Mouse (Mus musculus): ENCODE results near the gene Arhgef25.

GRCm38 (mm10) chr10:127225732-127226131, 35.8 kb upstream of the Arhgef25 start:
- TF ChIP-seq CTCF (IDR thresholded peaks at IDR 0.05; ENCODE audit: control insufficient read depth, insufficient read depth, low read length) (no peak), POLR2A (IDR thresholded peaks at IDR 0.05; ENCODE audit: borderline replicate concordance, control insufficient read depth, low read depth, low read length) (no peak)

Data from bone marrow, adult 2 months (tissue).